Mouse (Mus musculus) naive thymus-derived CD4-positive, alpha-beta T cell, adult 5 months (primary cell): ENCODE results near the gene Dffb. TPM values are rescaled to one million over a fixed set of nuclear protein-coding genes. Genes with fewer than 3 reads are reported as not detected.

ENCODE experiments used
- polyA plus RNA-seq: library from polyadenylated mRNA; unstranded; fragments of 100-300 nt; shearing (Covaris generic); gene quantifications from one replicate; pipeline ENCODE4 v1.2.1, GENCODE M21; 2017

The Dffb gene
- polyA plus RNA-seq, result 29.8 TPM

DNA sequence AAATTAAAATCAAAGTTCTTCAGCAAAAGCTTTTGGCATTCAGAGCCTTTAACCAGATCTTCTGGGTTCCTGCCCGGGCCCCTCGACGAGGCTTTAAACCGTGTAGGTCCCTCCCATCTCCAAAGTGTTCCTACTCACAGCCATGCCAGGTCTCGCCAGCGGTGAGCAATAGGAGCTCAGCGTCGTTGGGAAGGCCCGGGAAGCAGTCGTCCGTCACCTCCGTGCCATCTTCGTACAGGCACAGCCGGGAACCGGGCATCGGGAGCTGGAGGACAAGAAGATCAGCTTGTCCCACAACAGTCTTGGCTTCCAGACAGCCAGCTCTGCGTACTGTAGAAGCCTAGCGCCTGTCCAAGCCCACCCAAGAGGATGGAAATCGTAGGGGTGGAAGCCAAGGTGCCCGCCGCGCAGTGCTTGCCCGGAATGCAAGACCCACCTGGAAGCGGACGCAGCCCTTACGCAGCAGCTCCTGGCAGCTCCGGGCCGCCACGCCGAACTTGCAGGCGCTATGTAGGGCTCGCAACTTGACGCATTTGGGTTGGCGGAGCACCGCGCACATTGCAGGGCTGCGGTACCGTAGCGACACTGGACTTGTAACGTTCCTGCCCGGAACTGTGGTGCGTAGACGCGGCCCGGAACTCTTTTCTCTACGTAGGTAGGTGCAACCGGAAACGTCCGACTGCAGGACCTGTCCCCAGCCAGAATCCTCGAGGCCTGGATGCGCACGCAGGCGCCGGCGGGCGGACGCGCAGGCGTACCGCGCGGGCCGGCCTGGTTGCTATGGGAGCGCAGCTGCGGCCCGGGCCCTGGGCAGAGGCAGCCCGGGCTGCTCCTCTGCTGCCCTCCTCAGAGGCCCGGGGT, at the start of gene Dffb, which contains the start of gene Cep104:
Gene Dffb, minus strand, starts transcription at position 696 of the 861 bp plus-strand sequence.
Gene Cep104, plus strand, starts transcription at position 764 of the 861 bp plus-strand sequence.

DNA sequence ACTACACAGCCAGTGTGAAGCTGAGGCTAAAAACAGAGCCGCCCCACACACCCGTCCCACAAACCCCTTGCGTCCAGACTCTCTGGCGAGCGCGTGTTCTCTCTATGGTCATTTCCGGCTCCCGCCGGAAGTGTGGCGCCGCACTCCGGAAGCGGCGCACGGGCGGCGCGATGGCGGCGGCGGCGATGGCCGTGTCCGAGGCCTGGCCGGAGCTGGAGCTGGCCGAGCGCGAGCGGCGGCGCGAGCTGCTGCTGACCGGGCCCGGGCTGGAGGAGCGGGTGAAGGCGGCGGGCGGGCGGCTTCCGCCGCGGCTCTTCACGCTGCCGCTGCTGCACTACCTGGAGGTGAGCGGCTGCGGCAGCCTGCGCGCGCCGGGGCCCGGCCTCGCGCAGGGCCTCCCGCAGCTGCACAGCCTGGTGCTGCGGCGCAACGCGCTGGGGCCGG, 36.7 kb upstream of the Dffb start, which contains the start of gene Lrrc47:
Gene Lrrc47, plus strand, starts transcription at position 86 of the 444 bp plus-strand sequence.

DNA sequence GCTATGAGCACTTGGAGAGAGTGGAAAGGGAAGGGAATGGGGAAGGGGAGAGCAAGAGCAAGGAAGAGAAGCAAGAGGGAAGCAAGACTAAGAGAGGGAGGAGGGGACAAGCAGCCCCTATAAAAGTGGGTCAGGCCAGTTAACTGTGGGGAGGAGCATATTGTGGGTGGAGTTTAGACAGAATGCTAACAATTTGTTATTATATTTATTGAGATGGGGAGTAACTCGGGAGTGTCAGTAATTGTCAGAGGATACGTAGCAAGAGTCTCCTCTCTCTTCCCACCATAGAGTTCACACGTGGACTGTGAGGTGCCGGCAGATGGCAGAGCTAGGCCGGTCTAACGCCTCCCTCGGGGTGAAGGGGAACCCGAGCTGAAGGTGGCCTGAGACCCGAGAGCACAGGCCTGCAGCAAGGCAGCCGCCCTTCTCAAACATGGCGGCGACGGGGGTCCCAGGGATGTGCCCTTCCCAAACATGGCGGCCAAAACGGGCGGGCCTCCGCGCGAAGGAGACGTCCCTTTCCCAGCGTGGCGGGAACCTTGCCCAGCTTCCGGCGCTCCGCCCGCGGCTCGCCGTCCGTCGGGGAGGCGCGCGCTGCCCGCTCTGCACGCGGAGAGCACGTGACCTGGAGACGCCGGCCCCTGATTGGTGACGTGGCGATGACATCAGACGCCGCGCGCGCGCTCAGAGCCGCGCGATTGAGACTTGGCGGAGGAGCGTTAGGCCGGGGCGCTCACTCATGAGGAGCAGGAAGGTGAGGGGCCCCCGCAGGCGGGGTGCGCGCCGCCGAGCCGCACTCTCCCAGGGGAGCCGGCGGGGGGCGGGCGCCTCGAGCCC, 18.1 kb downstream of the Dffb start, which contains the start of gene A430005L14Rik:
Gene A430005L14Rik, plus strand, starts transcription at position 669 of the 837 bp plus-strand sequence.

Other genes starting within 250 kb of the Dffb start
- gene A430005L14Rik, start 17.9 kb downstream of the Dffb start, polyA plus RNA-seq, result 38.0 TPM
- 12.9 TPM for gene Cep104, start 68 bp upstream of the Dffb start, polyA plus RNA-seq
- gene Lrrc47, start 36.6 kb upstream of the Dffb start, polyA plus RNA-seq, result 58.5 TPM
- not detected for gene Smim1, start 51.1 kb upstream of the Dffb start, polyA plus RNA-seq
- gene Ccdc27, start 67.6 kb upstream of the Dffb start, polyA plus RNA-seq, result not detected
- gene Trp73, start 165.1 kb upstream of the Dffb start, polyA plus RNA-seq, result not detected
- gene Wrap73, start 167.2 kb upstream of the Dffb start, polyA plus RNA-seq, result 33.0 TPM
- 484 TPM for gene Tprgl, start 185.5 kb upstream of the Dffb start, polyA plus RNA-seq
- 0.10 TPM for gene Megf6, start 195.6 kb upstream of the Dffb start, polyA plus RNA-seq